Mouse (Mus musculus): ENCODE measurements around the gene Uqcrc1.
A peak's percentile ranks its signal among the peaks of the same experiment; 100 is the strongest.

Gene Uqcrc1

GRCm38 (mm10) chr9:108985710-108986109 lies 49.3 kb downstream of the Uqcrc1 start, which contains the start of gene Ucn2:
TSS of gene Ucn2 (plus strand) at chr9:108986010.
- no peak for DNase-seq (ENCODE audit: low spot score)

- DNase-seq (ENCODE audit: low spot score), result peak; percentile 46
These were observed 51.4 kb downstream of the Uqcrc1 start for GRCm38 (mm10) chr9:108987704-108988350.

- no peak for DNase-seq (ENCODE audit: low spot score)
These were observed 53.5 kb downstream of the Uqcrc1 start for GRCm38 (mm10) chr9:108989802-108990461.

GRCm38 (mm10) chr9:108990462-108990820 lies 54.0 kb downstream of the Uqcrc1 start:
- no peak for DNase-seq (ENCODE audit: low spot score)

GRCm38 (mm10) chr9:108991428-108992084 lies 55.1 kb downstream of the Uqcrc1 start, which contains the start of gene Pfkfb4:
TSS of gene Pfkfb4 (plus strand) at chr9:108991778.
- DNase-seq (ENCODE audit: low spot score), result peak; percentile 88

GRCm38 (mm10) chr9:108992085-108992469 lies 55.6 kb downstream of the Uqcrc1 start:
- no peak for DNase-seq (ENCODE audit: low spot score)

- no peak for DNase-seq (ENCODE audit: low spot score)
These were observed 56.4 kb downstream of the Uqcrc1 start for GRCm38 (mm10) chr9:108992620-108993361.

GRCm38 (mm10) chr9:108996411-108996810 lies 60.0 kb downstream of the Uqcrc1 start:
- DNase-seq (ENCODE audit: low spot score), result no peak

GRCm38 (mm10) chr9:108998287-108999166 lies 62.1 kb downstream of the Uqcrc1 start:
- DNase-seq (ENCODE audit: low spot score), result no peak

GRCm38 (mm10) chr9:108999167-108999526 lies 62.7 kb downstream of the Uqcrc1 start:
- DNase-seq (ENCODE audit: low spot score), result no peak
